Mouse (Mus musculus) spleen, adult 2 months (tissue): Measurements from ENCODE around the gene Stk17b. TPM values are rescaled to one million over a fixed set of nuclear protein-coding genes. Genes with fewer than 3 reads are reported as not detected.
"Not testable (repeated sequence)": the region's sequence is repeated elsewhere in the genome, so short reads cannot be mapped to it uniquely, and the experiment has no call there.

Experiments used
- DNase-seq, 2 experiments: peaks; one replicate each; pipeline versions ENCODE4 v3.0.0 to v3.0.0-alpha.2; 2012 to 2021; ENCODE audit warnings: low spot score in 2 of 2, low read depth in 1 of 2
- H3K27ac ChIP-seq: fragments of 200-500 bp; 2 replicates; pipeline ENCODE4 v1.5.1; 2012; ENCODE audit warnings: low read length, inconsistent platforms; ENCODE audit not compliant: insufficient read depth
- H3K27me3 ChIP-seq: fragments of 200-500 bp; 2 replicates; pipeline ENCODE4 v1.6.1; 2012; ENCODE audit warnings: mild to moderate bottlenecking, moderate library complexity, low read length, inconsistent platforms; ENCODE audit not compliant: control insufficient read depth, insufficient read depth
- H3K36me3 ChIP-seq: fragments of 200-500 bp; 2 replicates; pipeline ENCODE4 v1.6.1; 2012; ENCODE audit warnings: mild to moderate bottlenecking, low read length, inconsistent platforms; ENCODE audit not compliant: control insufficient read depth, insufficient read depth
- H3K4me1 ChIP-seq: fragments of 200-500 bp; 2 replicates; pipeline ENCODE4 v1.6.1; 2011; ENCODE audit warnings: inconsistent platforms; ENCODE audit not compliant: control insufficient read depth, insufficient read depth, insufficient read length
- H3K4me3 ChIP-seq: fragments of 200-500 bp; 2 replicates; pipeline ENCODE4 v1.5.1; 2011; ENCODE audit warnings: mild to moderate bottlenecking, inconsistent platforms; ENCODE audit not compliant: insufficient read depth, insufficient read length; ENCODE audit errors: extremely low read depth
- CTCF ChIP-seq: fragments of 200-500 bp; IDR thresholded peaks from 2 replicates; pipeline ENCODE4 v1.5.1; 2011; ENCODE audit warnings: mild to moderate bottlenecking, inconsistent platforms; ENCODE audit not compliant: insufficient read depth, insufficient read length, insufficient replicate concordance; ENCODE audit errors: extremely low read depth
- POLR2A ChIP-seq: fragments of 200-500 bp; IDR thresholded peaks from 2 replicates; pipeline ENCODE4 v1.6.1; 2011; ENCODE audit warnings: low read depth, low read length, inconsistent platforms
- WGBS: fragments of 180-500 bp; shearing (Covaris S2); methylation state at CpG from one replicate; pipeline ENCODE4 v1.1.7; 2018; 5-methylcytosine and 5-hydroxymethylcytosine counted together
- polyA plus RNA-seq: library from polyadenylated mRNA; depleted of rRNA; stranded (reverse); fragments of >200 nt; gene quantifications from 2 replicates; pipeline ENCODE4 v1.2.3, GENCODE M21; 2012; rRNA removed

Gene Stk17b
- polyA plus RNA-seq, 1 experiment, result 30.0 TPM

GRCm38 (mm10) chr1:53711069-53711468 lies 74.0 kb downstream of the Stk17b start:
- Histone ChIP-seq H3K4me1 (peaks cover 6% of the 10 kb centered on the region; the same call in 1 of the 2 replicates), H3K4me3 (no peak overlapping the region), H3K27me3 (no peaks in the 10 kb centered on the region), H3K36me3 (no peaks in the 10 kb centered on the region), H3K27ac (no peak overlapping the region)
- DNase-seq, result no peak
- WGBS, result 95% methylated on average over 9 of the region's 9 CpGs
- TF ChIP-seq POLR2A, result no peak
- TF ChIP-seq CTCF, result no peak

- DNase-seq, H3K36me3 ChIP-seq, H3K27ac ChIP-seq, H3K4me3 ChIP-seq, H3K27me3 ChIP-seq, H3K4me1 ChIP-seq: not testable (repeated sequence)
- 89% methylated on average over 5 of the region's 5 CpGs for WGBS
Observed at GRCm38 (mm10) chr1:53709602-53710001, 75.4 kb downstream of the Stk17b start.

GRCm38 (mm10) chr1:53706431-53707361 lies 78.3 kb downstream of the Stk17b start, which contains the start of gene Dnah7a:
Gene Dnah7a (minus strand): TSS chr1:53706784.
- TF ChIP-seq CTCF (no peak), POLR2A (no peak)
- H3K4me3 ChIP-seq, result peak within 1 kb of the TSS; percentile 47; the same call in 1 of the 2 replicates
- no peak within 1 kb of the TSS for H3K27ac ChIP-seq
- no peaks in the 10 kb centered on the region for H3K27me3 ChIP-seq
- DNase-seq, result peak; percentile 15 to 19
- H3K36me3 ChIP-seq, result no peaks in the 10 kb centered on the region
- WGBS, result 20% methylated on average over 42 of the region's 42 CpGs
- peaks cover 8% of the 10 kb centered on the region; the same call in 1 of the 2 replicates for H3K4me1 ChIP-seq

Other genes starting within 250 kb of the Stk17b start
- gene Dnah7a, start 78.4 kb downstream of the Stk17b start, polyA plus RNA-seq, result under 0.01 TPM in 1 of 2 replicates, not detected in the other